Mouse (Mus musculus): ENCODE measurements around the gene Gm10295. TPM values are rescaled to one million over a fixed set of nuclear protein-coding genes. Genes with fewer than 3 reads are reported as not detected.

The Gm10295 gene
- polyA plus RNA-seq, 1 experiment from 2014 or later = not detected

GRCm38 (mm10) chr7:71313148-71313765 lies 38.0 kb downstream of the Gm10295 start:
- H3K9me3 ChIP-seq (replicated peaks) = no peaks in the 10 kb centered on the region
- H3K4me1 ChIP-seq = peaks cover 12% of the 10 kb centered on the region
- H3K27me3 ChIP-seq (ENCODE audit: low read depth, poor library complexity, severe bottlenecking) = no peaks in the 10 kb centered on the region
- H3K4me3 ChIP-seq = no peak overlapping the region
- no peaks in the 10 kb centered on the region for H3K36me3 ChIP-seq
- no peak overlapping the region for H3K27ac ChIP-seq
- DNase-seq (ENCODE audit: low spot score) = no peak
- 90% methylated on average over 7 of the region's 7 CpGs for WGBS

DNA sequence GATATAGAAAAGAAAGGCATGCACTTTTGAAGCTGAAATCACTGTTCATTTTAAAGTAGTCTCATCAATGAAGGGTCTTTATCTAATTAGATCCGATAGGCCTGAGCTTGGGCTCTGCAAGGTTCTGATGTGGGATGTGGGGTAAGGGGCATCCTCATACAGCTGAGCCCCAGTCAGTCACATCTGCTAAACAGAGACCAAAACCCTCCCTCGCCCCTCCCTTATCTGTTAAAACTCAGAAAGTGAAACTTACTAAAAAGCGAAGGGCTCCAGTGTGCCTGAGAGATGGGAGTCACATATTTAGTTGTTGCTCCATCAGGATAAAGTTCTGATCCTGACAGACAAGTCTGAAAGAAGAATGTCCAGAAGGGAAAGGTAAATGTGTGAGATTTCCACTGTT lies 38.9 kb downstream of the Gm10295 start:
- 77% methylated on average over 3 of the region's 3 CpGs for WGBS
- no peak for DNase-seq (ENCODE audit: low spot score)

GRCm38 (mm10) chr7:71311411-71311810 lies 39.9 kb downstream of the Gm10295 start:
- WGBS = 55% methylated on average over 11 of the region's 11 CpGs

More for the DNA sequence above, 38.9 kb downstream of the Gm10295 start:
- Histone ChIP-seq H3K27ac (no peak overlapping the region), H3K4me3 (no peak overlapping the region), H3K9me3 (replicated peaks) (no peaks in the 10 kb centered on the region), H3K4me1 (peaks cover 21% of the 10 kb centered on the region), H3K36me3 (no peaks in the 10 kb centered on the region), H3K27me3 (ENCODE audit: low read depth, poor library complexity, severe bottlenecking) (no peaks in the 10 kb centered on the region)

GRCm38 (mm10) chr7:71308051-71308450 lies 43.2 kb downstream of the Gm10295 start:
- no peak for DNase-seq (ENCODE audit: low spot score)
- WGBS = 57% methylated on average over 8 of the region's 8 CpGs
- H3K9me3 ChIP-seq (replicated peaks) = no peaks in the 10 kb centered on the region
- no peak overlapping the region for H3K4me3 ChIP-seq
- no peaks in the 10 kb centered on the region for H3K36me3 ChIP-seq
- H3K27ac ChIP-seq = no peak overlapping the region
- H3K4me1 ChIP-seq = peaks cover 22% of the 10 kb centered on the region
- H3K27me3 ChIP-seq (ENCODE audit: low read depth, poor library complexity, severe bottlenecking) = no peaks in the 10 kb centered on the region

More at GRCm38 (mm10) chr7:71311411-71311810, 39.9 kb downstream of the Gm10295 start:
- H3K36me3 ChIP-seq = no peaks in the 10 kb centered on the region
- no peak for DNase-seq (ENCODE audit: low spot score)
- no peak overlapping the region for H3K27ac ChIP-seq
- peaks cover 22% of the 10 kb centered on the region for H3K4me1 ChIP-seq
- H3K9me3 ChIP-seq (replicated peaks) = no peaks in the 10 kb centered on the region
- no peaks in the 10 kb centered on the region for H3K27me3 ChIP-seq (ENCODE audit: low read depth, poor library complexity, severe bottlenecking)
- no peak overlapping the region for H3K4me3 ChIP-seq

- DNase-seq (ENCODE audit: low spot score) = no peak
- Histone ChIP-seq H3K9me3 (replicated peaks) (no peaks in the 10 kb centered on the region), H3K27ac (no peak overlapping the region), H3K4me1 (peaks cover 5% of the 10 kb centered on the region), H3K36me3 (no peaks in the 10 kb centered on the region), H3K27me3 (ENCODE audit: low read depth, poor library complexity, severe bottlenecking) (no peaks in the 10 kb centered on the region), H3K4me3 (no peak overlapping the region)
- WGBS = 88% methylated on average over 4 of the region's 4 CpGs
These were observed 48.6 kb downstream of the Gm10295 start for GRCm38 (mm10) chr7:71302714-71303113.
